Mouse (Mus musculus): Measurements from ENCODE around the gene Eml1. TPM values are rescaled to one million over a fixed set of nuclear protein-coding genes. Genes with fewer than 3 reads are reported as not detected.

Gene Eml1
- polyA plus RNA-seq, 1 experiment from 2014 or later, result 56.5 TPM

DNA sequence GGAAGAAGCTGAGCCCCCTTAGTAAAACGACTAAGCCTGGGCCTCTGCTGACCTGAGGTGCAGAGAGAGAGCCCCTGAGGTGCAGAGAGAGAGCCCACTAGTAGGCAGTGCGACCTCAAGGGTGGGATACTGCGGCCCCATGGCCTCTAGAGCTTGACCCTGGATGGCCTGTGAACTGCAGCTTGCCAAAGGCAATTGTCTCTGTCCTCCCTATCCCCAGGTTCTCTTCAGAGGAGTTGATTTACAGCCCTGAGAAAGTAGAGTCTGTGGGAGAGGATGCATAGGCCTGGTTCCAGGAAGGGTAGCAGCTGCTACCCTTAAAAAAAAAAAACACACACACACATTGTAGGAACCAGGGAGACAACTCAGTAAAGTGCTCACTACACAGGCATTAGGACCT is 19.0 kb downstream of the Eml1 start:
- Histone ChIP-seq H3K4me3 (ENCODE audit: low read length) (no peak overlapping the region), H3K36me3 (ENCODE audit: control insufficient read depth, insufficient read depth, low read length) (no peaks in the 10 kb centered on the region), H3K4me1 (ENCODE audit: control insufficient read depth, insufficient read depth, low read length) (peaks cover 19% of the 10 kb centered on the region; the same call in 1 of the 2 replicates), H3K27me3 (ENCODE audit: control insufficient read depth, insufficient read depth, low read length) (no peaks in the 10 kb centered on the region), H3K9ac (ENCODE audit: low read depth, low read length) (no peak overlapping the region), H3K9me3 (ENCODE audit: control insufficient read depth, low read length) (no peaks in the 10 kb centered on the region), H3K27ac (ENCODE audit: low read depth, low read length) (no peak overlapping the region), H3K4me2 (replicated peaks; ENCODE audit: low read depth, low read length) (no peak overlapping the region)
- WGBS, result 12% methylated on average over 3 of the region's 3 CpGs
- ATAC-seq (ENCODE audit: low FRiP score, low TSS enrichment), result no peak

DNA sequence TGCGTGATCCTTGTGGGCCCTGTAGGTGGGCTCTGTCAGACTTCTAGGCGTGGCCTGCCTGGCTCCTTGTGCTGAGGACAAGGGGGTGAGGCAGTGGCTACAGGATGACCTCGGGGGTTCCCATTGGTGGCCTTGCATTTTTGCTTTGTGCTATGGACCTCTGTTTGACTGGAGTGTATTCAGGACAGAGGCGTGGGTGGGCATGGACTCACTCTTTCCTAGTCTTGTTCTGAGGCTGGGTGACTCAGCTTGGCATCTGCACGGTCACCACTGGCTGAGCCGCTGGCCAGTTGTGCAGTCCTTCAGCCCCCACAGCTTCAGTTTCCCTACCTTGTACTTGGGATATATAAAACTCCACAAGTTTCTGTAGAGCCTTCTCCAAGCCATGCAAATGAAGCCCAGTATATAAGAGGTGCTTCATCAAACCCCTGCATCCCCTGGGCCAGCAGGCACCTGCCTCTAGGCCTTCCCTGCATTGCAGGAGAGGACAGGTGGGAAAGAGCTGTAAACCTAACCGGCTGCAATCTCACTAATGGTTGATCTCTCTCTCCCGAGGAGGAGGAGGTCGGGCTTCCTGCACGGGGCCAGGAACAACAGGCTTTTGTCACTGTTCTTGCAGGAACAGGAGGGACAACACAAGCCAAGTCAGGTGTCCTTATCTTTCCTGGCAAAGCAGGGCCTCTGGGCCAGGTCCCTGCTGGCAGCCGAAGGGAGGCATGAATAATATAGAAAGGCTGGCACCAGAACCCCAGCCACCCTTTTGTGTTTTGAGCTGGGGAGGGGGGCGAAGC is 21.7 kb downstream of the Eml1 start:
- H3K4me1 ChIP-seq (ENCODE audit: control insufficient read depth, insufficient read depth, low read length), result peaks cover 30% of the 10 kb centered on the region
- ATAC-seq (ENCODE audit: low FRiP score, low TSS enrichment), result no peak

DNA sequence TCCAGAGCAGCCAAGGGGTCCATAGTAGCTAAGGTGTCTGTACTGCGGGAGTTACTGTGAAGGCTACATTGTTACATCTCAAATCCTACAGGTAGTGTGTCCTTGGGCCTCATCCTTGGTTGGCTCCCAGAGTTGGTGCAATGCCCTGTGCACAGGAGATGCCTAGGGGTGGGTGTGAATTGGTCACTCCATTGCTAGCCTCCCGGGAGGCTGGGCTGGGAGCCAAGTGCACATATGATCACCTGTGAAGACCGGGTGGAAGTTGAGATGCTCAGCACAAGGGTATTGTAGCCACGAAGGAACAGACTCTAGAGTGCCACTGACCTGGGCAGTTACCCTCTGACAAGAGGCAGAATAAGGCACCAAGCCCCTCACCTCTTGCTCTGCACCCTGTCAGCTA is 22.3 kb downstream of the Eml1 start:
- Histone ChIP-seq H3K9ac (ENCODE audit: low read depth, low read length) (no peak overlapping the region), H3K36me3 (ENCODE audit: control insufficient read depth, insufficient read depth, low read length) (no peaks in the 10 kb centered on the region), H3K4me3 (ENCODE audit: low read length) (no peak overlapping the region), H3K4me1 (ENCODE audit: control insufficient read depth, insufficient read depth, low read length) (peaks cover 30% of the 10 kb centered on the region), H3K4me2 (replicated peaks; ENCODE audit: low read depth, low read length) (no peak overlapping the region), H3K9me3 (ENCODE audit: control insufficient read depth, low read length) (no peaks in the 10 kb centered on the region), H3K27me3 (ENCODE audit: control insufficient read depth, insufficient read depth, low read length) (no peaks in the 10 kb centered on the region), H3K27ac (ENCODE audit: low read depth, low read length) (peak overlapping the region; percentile 15; the same call in 1 of the 2 replicates)
- WGBS, result 77% methylated on average over 4 of the region's 4 CpGs
- ATAC-seq (ENCODE audit: low FRiP score, low TSS enrichment), result no peak

More for the DNA sequence above, 21.7 kb downstream of the Eml1 start:
- no peaks in the 10 kb centered on the region for H3K9me3 ChIP-seq (ENCODE audit: control insufficient read depth, low read length)
- H3K27ac ChIP-seq (ENCODE audit: low read depth, low read length), result no peak overlapping the region
- no peaks in the 10 kb centered on the region for H3K27me3 ChIP-seq (ENCODE audit: control insufficient read depth, insufficient read depth, low read length)
- H3K4me2 ChIP-seq (replicated peaks; ENCODE audit: low read depth, low read length), result no peak overlapping the region
- no peak overlapping the region for H3K9ac ChIP-seq (ENCODE audit: low read depth, low read length)
- no peak overlapping the region for H3K4me3 ChIP-seq (ENCODE audit: low read length)
- WGBS, result 69% methylated on average over 12 of the region's 12 CpGs
- H3K36me3 ChIP-seq (ENCODE audit: control insufficient read depth, insufficient read depth, low read length), result no peaks in the 10 kb centered on the region

DNA sequence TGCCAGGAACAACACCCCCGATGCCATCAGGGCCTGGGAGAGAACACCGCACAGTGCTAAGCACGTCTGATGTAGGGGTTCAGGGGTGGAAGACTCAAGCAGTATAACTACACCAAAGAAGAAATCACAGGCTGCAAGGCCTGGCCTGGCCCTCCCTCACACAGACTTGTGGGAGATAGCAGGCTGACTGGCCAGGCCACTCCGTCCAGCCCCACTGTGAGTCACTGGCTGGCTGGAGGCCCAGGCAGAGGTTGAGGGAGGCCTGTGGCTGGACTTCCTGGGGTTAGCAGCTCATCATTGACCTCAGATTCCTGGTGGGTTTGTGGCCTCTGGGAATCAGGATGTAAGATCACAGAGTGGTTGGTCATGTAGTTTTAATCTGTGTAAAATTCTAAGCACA is 22.9 kb downstream of the Eml1 start:
- Histone ChIP-seq H3K27ac (ENCODE audit: low read depth, low read length) (peak overlapping the region; percentile 15; the same call in 1 of the 2 replicates), H3K27me3 (ENCODE audit: control insufficient read depth, insufficient read depth, low read length) (no peaks in the 10 kb centered on the region), H3K4me3 (ENCODE audit: low read length) (no peak overlapping the region), H3K4me2 (replicated peaks; ENCODE audit: low read depth, low read length) (no peak overlapping the region), H3K36me3 (ENCODE audit: control insufficient read depth, insufficient read depth, low read length) (no peaks in the 10 kb centered on the region), H3K9ac (ENCODE audit: low read depth, low read length) (no peak overlapping the region), H3K4me1 (ENCODE audit: control insufficient read depth, insufficient read depth, low read length) (peaks cover 30% of the 10 kb centered on the region), H3K9me3 (ENCODE audit: control insufficient read depth, low read length) (no peaks in the 10 kb centered on the region)
- WGBS, result 66% methylated on average over 4 of the region's 4 CpGs
- peak; percentile 59; the same call in 1 of the 2 replicates for ATAC-seq (ENCODE audit: low FRiP score, low TSS enrichment)

DNA sequence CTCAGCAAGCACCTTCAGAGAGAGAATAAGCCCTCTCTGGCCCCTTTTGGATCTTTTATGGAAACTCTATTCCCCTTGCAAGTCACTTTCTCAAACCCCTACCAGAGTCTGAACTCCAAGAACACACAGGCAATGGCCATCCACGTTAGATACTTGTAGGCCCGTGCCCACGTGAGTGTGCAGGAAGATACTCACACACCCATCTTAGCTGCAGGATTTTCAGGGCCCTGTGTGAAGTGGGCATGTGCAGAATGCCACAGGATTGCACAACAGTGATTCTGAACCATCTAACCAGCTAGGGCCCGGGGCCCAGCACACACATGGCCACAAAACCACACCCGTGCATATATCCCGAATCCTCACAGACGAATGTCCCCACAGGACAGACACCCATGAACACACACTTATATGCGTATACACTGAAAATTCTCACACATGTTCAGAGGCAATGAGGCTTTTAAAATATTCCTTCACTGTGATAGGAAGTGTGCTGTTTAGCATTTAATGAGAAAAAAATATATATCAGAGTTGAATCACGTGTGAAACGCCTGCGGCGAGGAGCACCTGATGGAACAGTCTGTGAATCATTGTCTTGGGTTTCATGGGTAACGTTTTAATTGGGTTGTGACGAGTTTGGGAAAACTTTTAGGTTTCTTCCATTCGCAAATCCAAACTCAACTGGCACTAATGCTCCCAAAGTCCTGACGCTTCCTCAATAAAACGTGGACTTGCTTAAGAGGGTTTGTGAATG is 24.0 kb downstream of the Eml1 start:
- Histone ChIP-seq H3K9ac (ENCODE audit: low read depth, low read length) (no peak overlapping the region), H3K9me3 (ENCODE audit: control insufficient read depth, low read length) (no peaks in the 10 kb centered on the region), H3K4me2 (replicated peaks; ENCODE audit: low read depth, low read length) (no peak overlapping the region), H3K27me3 (ENCODE audit: control insufficient read depth, insufficient read depth, low read length) (no peaks in the 10 kb centered on the region), H3K4me1 (ENCODE audit: control insufficient read depth, insufficient read depth, low read length) (peaks cover 30% of the 10 kb centered on the region), H3K4me3 (ENCODE audit: low read length) (no peak overlapping the region), H3K27ac (ENCODE audit: low read depth, low read length) (no peak overlapping the region), H3K36me3 (ENCODE audit: control insufficient read depth, insufficient read depth, low read length) (no peaks in the 10 kb centered on the region)
- 83% methylated on average over 17 of the region's 17 CpGs for WGBS
- no peak for ATAC-seq (ENCODE audit: low FRiP score, low TSS enrichment)

DNA sequence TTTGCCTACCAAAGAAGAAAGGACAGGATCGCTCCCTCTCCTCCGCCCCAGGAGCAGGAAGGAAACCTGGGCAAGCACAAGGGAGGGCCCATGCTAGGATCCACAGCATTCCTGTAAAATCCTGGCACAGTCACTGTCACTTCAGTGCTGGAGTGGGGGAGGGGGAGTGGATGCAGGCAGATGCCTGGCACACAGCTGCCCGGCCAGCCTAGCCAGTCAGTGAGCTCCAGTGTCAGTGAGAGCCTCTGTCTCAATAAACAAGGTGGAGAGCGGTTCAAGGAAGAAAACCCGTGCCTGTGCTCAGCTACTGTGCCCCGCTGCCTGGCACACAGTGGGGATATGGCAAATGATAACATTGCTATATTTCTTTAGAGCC is 24.5 kb downstream of the Eml1 start:
- WGBS, result 82% methylated on average over 6 of the region's 6 CpGs
- ATAC-seq (ENCODE audit: low FRiP score, low TSS enrichment), result no peak
- peaks cover 25% of the 10 kb centered on the region for H3K4me1 ChIP-seq (ENCODE audit: control insufficient read depth, insufficient read depth, low read length)

DNA sequence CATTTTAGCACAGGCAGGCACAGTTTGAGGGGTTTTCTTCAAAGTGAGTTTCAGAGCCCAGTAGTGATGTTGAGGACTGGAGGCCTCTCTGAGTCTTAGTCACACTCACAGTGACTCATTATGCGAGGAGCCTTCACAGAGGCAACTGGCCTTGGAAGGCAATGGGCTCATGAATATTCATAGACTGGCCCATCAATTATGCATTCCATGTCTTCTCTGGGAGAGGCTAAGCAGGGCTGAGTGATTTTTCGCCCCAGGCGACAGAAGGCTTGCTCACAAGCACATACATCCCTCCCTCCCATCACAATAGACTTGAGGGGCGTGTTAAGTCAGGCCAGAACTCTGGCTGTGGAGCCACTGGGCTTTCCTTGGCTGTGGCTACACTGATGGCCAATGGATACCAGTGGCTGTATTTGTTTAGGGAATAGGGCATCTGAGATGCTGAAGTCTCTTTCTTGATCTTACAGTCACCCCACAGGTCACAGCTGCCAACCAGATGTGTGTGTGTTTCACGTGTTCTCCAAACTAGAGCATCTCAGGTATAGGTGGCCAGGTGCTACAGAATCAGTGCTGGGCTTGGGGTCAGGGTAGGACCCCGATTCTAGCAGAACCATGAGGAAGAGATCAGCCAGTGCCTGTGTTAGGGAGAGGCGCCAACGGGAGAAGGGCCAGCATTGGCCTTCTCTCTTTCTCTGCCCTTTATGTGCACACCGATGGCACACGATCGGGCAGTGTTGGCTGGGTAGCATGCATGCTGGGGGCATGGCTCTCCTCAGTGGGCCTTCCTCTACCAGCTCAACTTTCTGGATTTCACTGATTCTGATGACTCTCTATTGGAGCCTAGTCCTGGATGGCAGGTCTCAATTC is 25.6 kb downstream of the Eml1 start:
- H3K4me1 ChIP-seq (ENCODE audit: control insufficient read depth, insufficient read depth, low read length), result peaks cover 25% of the 10 kb centered on the region
- WGBS, result 78% methylated on average over 11 of the region's 11 CpGs
- no peak overlapping the region for H3K4me3 ChIP-seq (ENCODE audit: low read length)
- H3K27me3 ChIP-seq (ENCODE audit: control insufficient read depth, insufficient read depth, low read length), result no peaks in the 10 kb centered on the region
- H3K36me3 ChIP-seq (ENCODE audit: control insufficient read depth, insufficient read depth, low read length), result no peaks in the 10 kb centered on the region
- no peak overlapping the region for H3K9ac ChIP-seq (ENCODE audit: low read depth, low read length)
- H3K4me2 ChIP-seq (replicated peaks; ENCODE audit: low read depth, low read length), result no peak overlapping the region
- no peaks in the 10 kb centered on the region for H3K9me3 ChIP-seq (ENCODE audit: control insufficient read depth, low read length)
- ATAC-seq (ENCODE audit: low FRiP score, low TSS enrichment), result peak; percentile 59
- no peak overlapping the region for H3K27ac ChIP-seq (ENCODE audit: low read depth, low read length)

More for the DNA sequence above, 24.5 kb downstream of the Eml1 start:
- Histone ChIP-seq H3K9ac (ENCODE audit: low read depth, low read length) (no peak overlapping the region), H3K4me3 (ENCODE audit: low read length) (no peak overlapping the region), H3K27me3 (ENCODE audit: control insufficient read depth, insufficient read depth, low read length) (no peaks in the 10 kb centered on the region), H3K9me3 (ENCODE audit: control insufficient read depth, low read length) (no peaks in the 10 kb centered on the region), H3K36me3 (ENCODE audit: control insufficient read depth, insufficient read depth, low read length) (no peaks in the 10 kb centered on the region), H3K27ac (ENCODE audit: low read depth, low read length) (no peak overlapping the region), H3K4me2 (replicated peaks; ENCODE audit: low read depth, low read length) (no peak overlapping the region)

DNA sequence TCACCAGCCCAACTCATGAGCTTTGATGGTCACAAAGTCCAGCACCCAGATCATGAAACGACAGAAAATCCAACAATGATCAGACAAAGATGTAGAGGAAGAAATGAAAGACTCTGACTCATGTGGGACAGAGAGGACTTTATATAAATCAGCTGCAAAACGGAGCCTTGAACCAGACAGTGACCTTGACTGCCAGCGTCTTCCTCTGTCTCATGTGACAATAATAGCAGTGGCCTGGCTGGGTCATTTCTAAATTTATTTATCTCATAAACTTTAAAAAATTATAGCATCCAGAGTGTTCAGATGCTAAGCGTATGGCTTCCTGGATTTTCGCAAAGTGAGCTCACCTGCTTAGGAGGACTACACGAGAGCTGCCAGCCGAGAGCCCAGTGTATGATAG is 27.9 kb downstream of the Eml1 start:
- H3K27me3 ChIP-seq (ENCODE audit: control insufficient read depth, insufficient read depth, low read length), result no peaks in the 10 kb centered on the region
- H3K4me1 ChIP-seq (ENCODE audit: control insufficient read depth, insufficient read depth, low read length), result peaks cover 12% of the 10 kb centered on the region
- no peak overlapping the region for H3K4me2 ChIP-seq (replicated peaks; ENCODE audit: low read depth, low read length)
- no peak overlapping the region for H3K4me3 ChIP-seq (ENCODE audit: low read length)
- no peak for ATAC-seq (ENCODE audit: low FRiP score, low TSS enrichment)
- H3K36me3 ChIP-seq (ENCODE audit: control insufficient read depth, insufficient read depth, low read length), result no peaks in the 10 kb centered on the region
- no peaks in the 10 kb centered on the region for H3K9me3 ChIP-seq (ENCODE audit: control insufficient read depth, low read length)
- H3K27ac ChIP-seq (ENCODE audit: low read depth, low read length), result no peak overlapping the region
- no peak overlapping the region for H3K9ac ChIP-seq (ENCODE audit: low read depth, low read length)
- 75% methylated on average over 7 of the region's 7 CpGs for WGBS
